Mouse (Mus musculus): ENCODE results near the gene Asb8. TPM values are rescaled to one million over a fixed set of nuclear protein-coding genes. Genes with fewer than 3 reads are reported as not detected.

Gene Asb8
- total RNA-seq, 2 experiments from 2014 or later, result 51.8 to 55.1 TPM

DNA sequence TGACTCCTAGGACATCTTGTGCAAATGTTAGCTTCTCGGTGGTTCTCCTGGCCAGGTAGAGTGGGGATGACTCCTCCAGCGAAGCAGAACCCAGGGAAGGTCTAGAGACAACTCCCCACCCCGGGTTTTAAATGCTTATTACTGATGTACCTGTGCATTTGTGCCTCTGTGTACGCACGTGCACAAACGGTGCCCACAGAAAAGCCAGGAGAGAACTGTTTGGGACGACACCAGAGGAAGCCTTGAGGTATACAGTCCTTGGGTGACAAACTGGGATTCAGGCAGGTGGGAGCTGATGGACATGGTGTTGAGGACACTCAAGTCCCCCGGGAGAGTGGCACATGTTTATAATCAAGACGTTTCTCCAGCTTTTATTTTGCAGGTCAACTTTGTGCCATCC lies 5.5 kb upstream of the Asb8 start:
- DNase-seq (ENCODE audit: low spot score in 2 of 2), result no peak
- TF ChIP-seq CTCF (conservative IDR thresholded peaks at IDR 0.05), result no peak
- no peak overlapping the region for H3K27ac ChIP-seq
- H3K4me3 ChIP-seq, result no peak overlapping the region

DNA sequence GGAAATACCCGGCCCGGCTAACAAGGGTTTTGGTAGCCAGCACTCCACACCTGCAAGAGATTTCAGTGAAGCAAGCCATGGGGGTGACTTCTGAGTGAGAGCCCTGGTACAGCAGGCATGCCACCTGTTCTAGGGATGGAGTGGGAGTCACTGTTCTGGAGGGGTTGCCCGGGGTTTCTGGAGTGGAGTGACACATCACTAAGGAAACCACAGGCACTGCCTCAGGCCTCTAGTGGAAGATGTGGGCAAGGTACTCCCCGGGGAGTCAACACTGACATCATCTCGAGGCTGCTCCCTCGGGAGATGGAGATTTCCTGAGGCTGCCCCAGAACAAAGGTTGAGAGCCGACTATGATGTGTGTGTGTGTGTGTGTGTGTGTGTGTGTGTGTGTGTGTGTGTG lies 4.9 kb upstream of the Asb8 start:
- Histone ChIP-seq H3K4me3 (peak overlapping the region; percentile 80), H3K27ac (peak overlapping the region; percentile 36; the same call in 1 of the 2 replicates)
- peak; percentile 34 for TF ChIP-seq CTCF (conservative IDR thresholded peaks at IDR 0.05)
- DNase-seq (ENCODE audit: low spot score in 2 of 2), result peak; percentile 50 to 61

DNA sequence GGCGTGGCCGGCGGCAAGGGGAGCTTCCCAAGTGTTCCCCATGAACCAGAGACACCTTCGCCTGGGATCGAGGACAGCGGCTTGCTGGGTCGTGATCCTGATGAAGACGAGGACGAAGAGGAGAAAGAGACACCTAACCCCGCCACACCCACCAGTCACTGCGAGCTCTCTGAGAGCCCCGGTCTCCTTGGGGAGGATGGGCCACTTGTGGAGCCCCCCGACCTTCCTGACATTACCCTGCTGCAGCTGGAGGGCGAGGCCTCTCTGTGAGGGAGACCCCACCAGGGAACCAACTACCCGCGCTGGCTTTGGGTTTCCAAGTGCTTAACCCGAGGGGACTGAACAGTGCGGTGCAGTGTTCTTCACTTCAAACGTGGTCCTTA lies 3.2 kb upstream of the Asb8 start:
- no peak for TF ChIP-seq CTCF (conservative IDR thresholded peaks at IDR 0.05)
- Histone ChIP-seq H3K4me3 (peak overlapping the region; percentile 80), H3K27ac (0 out of 2 replicates have a peak overlapping the region, but pooled peaks have one; percentile 93)
- peak in 1 of 2 experiments; percentile 14 for DNase-seq (ENCODE audit: low spot score in 2 of 2)

DNA sequence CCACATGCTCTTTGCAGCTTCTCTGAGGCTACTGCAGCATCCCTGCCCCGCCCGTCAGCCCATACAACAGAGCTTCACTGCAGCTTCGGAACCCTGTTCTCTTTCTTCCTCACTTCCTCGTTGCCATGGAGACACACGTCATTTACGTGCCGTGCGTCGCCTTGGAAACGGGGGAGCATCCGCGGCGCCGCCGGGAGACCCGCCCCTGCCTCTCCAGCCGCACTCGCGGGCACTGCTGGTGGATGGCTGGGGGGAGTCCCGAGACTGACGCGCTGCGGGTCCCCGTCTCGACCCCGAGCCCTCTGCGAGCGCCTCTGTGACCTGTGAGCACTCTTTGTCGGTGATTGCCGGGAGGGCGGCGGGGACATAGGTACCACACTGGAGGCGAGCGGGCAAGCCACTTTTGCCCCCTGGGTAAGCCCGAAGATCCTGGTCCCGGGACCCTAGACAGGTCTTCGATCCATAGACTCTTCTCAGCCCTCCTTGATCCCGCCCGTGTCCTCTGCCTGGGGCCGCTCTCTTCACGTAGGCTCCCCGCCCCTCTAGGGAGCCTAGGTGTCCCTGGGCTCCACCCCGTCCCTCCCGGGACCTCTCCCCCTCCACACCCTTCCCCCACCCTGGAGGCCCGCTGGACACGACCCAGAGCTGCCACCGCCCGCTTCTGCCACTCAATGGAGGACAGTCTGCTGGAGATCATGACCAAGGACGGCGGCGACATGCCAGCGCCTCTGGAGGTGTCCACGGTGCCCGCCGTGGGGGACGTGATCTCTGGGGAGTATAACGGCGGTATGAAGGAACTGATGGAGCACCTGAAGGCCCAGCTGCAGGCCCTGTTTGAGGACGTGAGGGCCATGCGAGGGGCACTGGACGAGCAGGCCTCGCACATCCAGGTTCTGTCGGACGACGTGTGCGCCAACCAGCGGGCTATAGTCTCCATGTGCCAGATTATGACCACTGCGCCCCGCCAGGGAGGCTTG lies 2.5 kb upstream of the Asb8 start:
- peak; percentile 91 to 96 for DNase-seq (ENCODE audit: low spot score in 2 of 2)
- Histone ChIP-seq H3K4me3 (peak overlapping the region; percentile 80), H3K27ac (peak overlapping the region; percentile 93)
- TF ChIP-seq CTCF (conservative IDR thresholded peaks at IDR 0.05), result no peak

DNA sequence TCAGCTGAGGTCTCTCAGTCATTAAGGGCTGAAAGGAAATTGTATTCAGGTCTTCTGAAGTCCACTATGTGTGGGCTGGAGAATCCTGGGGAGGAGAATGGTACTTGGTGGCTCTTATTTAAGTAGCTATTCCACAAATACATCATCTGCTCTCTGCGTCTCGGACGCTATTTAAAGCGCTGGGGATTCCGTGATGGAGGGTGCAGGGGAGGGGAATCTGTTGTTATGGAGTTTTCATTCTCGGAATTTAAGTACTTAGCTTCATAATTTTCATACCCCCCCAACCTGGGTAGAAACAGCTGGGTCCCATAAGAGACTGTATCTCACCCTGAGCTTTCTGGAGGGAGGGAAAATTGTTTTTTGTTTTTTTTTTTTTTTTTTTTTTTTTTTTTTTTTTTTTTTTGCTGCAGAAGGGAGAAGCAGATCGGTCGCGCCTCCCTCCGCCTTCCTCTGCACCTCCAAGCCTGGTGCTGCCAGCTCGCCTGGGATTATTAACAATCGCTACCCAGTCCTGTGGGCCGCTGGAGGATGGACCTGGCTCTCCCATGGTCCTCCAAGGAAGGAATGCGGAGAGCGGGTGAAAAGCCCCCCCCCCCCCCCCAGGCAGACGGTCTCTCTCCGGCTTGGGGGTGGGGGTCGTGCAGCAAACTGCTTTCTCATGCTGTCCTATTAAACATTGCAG lies 1.7 kb upstream of the Asb8 start, which contains the start of gene Ccdc184:
Gene Ccdc184, plus strand, starts transcription at position 196 of the 682 bp plus-strand sequence.
- DNase-seq (ENCODE audit: low spot score in 2 of 2), result peak in 1 of 2 experiments; percentile 27
- Histone ChIP-seq H3K27ac (peak within 1 kb of the TSS; percentile 93), H3K4me3 (peak within 1 kb of the TSS; percentile 80)
- no peak for TF ChIP-seq CTCF (conservative IDR thresholded peaks at IDR 0.05)

DNA sequence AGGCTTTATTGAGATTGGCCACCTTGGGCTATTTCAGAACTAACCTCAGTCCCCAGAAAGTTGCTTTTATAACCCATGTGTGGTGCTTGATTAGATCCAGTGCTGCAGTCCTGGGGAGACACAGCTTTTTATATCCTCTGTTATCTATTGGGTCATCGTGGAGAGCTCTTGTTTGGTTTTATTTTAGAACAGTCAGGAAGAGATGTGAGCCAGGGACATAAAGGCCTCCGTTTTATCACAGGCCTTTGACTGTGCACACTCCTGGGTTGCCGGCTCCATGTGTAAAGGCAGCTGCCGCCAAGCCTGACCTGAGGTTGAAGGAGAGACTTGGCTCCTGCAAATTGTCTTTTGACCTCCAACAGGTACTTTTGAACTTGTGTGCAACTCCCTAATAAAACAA lies 2.9 kb downstream of the Asb8 start:
- Histone ChIP-seq H3K4me3 (no peak overlapping the region), H3K27ac (no peak overlapping the region)
- no peak for DNase-seq (ENCODE audit: low spot score in 2 of 2)
- no peak for TF ChIP-seq CTCF (conservative IDR thresholded peaks at IDR 0.05)

DNA sequence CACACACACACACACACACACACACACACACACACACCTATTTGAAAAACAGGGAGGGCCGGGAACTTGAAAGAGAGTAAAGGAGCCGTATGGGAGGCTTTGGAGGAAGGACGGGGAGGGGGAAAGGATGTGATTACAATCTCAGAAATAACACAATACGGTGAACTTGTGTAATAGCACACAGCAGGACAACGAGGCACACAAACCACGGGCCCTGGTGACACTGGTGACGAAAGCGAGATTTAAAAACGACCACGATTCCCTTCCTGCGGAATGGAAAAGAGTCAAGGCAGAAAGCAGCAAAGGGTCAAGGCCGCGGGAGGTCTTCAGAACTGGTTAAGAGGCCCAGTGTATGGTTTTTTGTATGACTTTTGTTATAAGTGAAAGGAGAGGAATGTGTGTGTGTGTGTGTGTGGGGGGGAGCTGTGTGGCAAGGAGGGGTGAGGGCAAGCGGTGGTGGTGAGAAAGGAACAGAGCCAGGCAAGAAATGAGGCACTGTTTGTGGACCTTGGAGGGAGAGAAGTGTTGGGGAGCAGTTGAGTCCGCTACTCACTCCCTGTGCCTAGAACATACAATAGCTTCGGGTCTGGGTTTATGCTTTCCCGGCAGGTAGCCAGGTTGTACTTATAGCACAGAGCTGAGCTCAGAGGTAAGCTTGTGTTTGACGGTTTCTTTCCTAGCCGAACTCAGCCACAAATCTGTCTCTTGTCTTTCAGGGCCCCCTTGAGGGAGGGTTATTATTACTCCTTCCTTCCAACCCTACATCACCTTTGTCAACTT lies 4.2 kb downstream of the Asb8 start:
- H3K4me3 ChIP-seq, result no peak overlapping the region
- TF ChIP-seq CTCF (conservative IDR thresholded peaks at IDR 0.05), result no peak
- H3K27ac ChIP-seq, result no peak overlapping the region
- no peak for DNase-seq (ENCODE audit: low spot score in 2 of 2)

DNA sequence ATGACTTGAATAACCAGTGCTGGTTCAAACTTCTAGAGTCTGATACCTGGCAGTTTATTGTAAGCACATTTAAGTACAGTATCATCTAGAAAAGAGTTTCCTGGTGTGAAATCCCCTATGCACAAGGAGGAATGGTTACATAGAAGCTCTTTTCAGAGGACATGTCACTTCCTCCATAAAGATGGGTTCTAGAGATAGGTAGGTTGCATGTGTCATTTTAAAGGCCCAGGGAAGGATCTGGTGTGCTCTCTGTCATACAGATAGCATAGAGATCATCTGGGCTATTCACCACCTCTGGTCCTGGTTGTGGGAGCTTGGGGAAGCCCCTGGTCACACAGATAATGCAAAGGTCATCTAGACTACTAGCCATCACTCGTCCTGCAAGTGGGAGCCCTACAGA lies 8.2 kb downstream of the Asb8 start:
- no peak for DNase-seq (ENCODE audit: low spot score in 2 of 2)
- Histone ChIP-seq H3K27ac (no peak overlapping the region), H3K4me3 (no peak overlapping the region)
- no peak for TF ChIP-seq CTCF (conservative IDR thresholded peaks at IDR 0.05)

DNA sequence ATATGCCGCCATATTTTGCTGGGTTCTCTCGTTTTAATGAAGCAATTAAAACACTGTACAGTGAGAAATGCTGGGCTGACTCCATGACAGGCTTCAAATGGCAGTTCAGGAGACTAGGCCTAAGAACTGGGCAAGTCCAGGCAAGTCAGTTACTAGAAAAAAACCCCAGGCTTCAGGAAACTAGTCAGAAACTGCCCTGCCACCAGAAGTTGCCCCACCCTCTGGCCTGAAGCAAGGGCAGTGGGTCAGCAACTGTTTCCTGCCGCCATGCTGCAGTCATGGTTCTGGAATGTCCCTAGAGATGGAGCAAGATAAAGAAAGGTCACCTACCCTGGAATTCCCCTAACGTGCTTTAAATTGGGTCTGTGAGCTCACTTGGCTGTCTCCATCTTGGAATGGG lies 9.5 kb downstream of the Asb8 start:
- no peak for DNase-seq (ENCODE audit: low spot score in 2 of 2)
- no peak for TF ChIP-seq CTCF (conservative IDR thresholded peaks at IDR 0.05)
- Histone ChIP-seq H3K4me3 (no peak overlapping the region), H3K27ac (no peak overlapping the region)

DNA sequence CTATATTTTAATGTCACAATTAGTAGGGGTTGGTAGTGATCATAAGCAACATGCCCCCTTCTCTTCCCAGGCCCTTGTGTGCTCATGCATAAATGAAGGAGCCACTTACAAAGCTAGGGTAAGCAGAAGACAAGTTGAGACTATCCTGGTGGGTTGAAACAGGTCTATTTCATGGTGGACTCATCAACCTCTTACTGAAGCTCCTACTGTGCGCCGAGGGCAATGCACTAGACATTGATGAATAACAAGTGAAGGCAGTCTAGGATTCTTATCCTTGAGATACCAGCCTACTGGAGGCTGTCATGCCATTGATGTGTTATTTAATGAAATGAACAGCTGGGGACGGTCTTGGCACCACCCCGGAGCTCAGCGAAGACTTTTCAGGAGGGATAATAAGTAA lies 10.2 kb downstream of the Asb8 start:
- DNase-seq (ENCODE audit: low spot score in 2 of 2), result no peak
- TF ChIP-seq CTCF (conservative IDR thresholded peaks at IDR 0.05), result no peak
- Histone ChIP-seq H3K27ac (no peak overlapping the region), H3K4me3 (no peak overlapping the region)

DNA sequence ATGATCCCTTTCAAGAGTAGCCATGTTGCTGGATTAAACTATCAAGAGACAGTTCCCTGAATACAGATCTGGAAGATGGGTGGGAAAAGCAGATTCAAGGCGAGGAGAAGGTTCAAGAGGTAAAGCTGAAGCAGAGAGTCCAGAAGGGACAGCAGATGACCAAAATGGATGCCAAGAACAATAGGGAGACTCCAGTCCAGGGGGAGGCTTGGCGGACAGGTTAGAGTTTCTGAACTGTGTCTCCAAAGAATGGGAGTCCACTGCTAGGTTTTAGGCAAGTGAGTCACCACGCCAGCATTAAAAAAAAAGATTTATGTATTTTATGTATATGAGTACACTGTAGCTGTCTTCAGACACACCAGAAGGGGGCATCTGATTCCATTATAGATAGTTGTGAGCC lies 10.8 kb downstream of the Asb8 start:
- Histone ChIP-seq H3K27ac (no peak overlapping the region), H3K4me3 (no peak overlapping the region)
- DNase-seq (ENCODE audit: low spot score in 2 of 2), result no peak
- TF ChIP-seq CTCF (conservative IDR thresholded peaks at IDR 0.05), result peak; percentile 14

DNA sequence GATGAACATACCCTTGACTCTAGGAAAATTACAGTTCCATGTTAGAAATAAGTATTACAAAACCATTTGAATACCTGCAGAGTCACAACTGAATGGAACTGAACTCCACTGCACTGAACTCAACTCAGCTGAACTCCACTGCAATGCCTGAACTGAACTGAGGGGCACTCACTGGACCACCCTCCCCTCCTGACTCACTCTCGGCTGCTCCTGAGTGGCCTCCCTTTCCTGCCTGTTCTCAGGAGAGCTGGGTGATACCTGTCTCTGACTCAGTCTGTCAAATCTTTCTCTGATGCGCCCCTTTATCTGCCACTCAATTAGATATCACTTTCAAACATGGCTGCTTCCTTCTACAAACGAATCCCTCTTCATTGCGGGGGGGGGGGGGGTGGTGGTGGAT lies 11.3 kb downstream of the Asb8 start:
- no peak overlapping the region for H3K27ac ChIP-seq
- TF ChIP-seq CTCF (conservative IDR thresholded peaks at IDR 0.05), result no peak
- DNase-seq (ENCODE audit: low spot score in 2 of 2), result no peak
- H3K4me3 ChIP-seq, result no peak overlapping the region

DNA sequence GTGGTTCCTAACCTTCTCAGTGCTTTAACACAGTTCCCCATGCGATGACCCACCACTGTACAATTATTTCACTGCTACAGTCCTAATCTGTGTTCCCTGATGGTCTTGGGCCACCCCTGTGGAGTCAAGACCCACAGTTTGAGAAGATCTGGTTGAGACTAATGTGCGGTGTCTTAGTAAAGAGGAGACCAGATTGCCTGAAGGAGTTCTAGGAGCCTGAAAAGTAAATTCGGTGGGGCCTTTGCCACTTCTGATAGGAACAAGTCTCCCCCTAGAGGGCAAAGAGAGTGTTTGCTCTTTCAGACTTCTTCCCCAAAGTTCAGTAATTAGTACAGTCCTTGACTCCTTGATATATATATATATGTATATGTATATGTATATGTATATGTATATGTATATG lies 11.8 kb downstream of the Asb8 start:
- peak; percentile 82 for TF ChIP-seq CTCF (conservative IDR thresholded peaks at IDR 0.05)
- Histone ChIP-seq H3K27ac (peak overlapping the region; percentile 76), H3K4me3 (no peak overlapping the region)
- DNase-seq (ENCODE audit: low spot score in 2 of 2), result peak; percentile 19 to 48

All from layer of hippocampus, adult 2 months (tissue).